Mouse (Mus musculus) C2C12 (cell line): ENCODE data around the gene Znrd1as.

Source experiments
- CTCF ChIP-seq: IDR thresholded peaks from one replicate; pipeline ENCODE4 v1.5.1; 2011; ENCODE audit not compliant: control insufficient read depth, insufficient read depth, insufficient read length
- MAX ChIP-seq: IDR thresholded peaks from one replicate; pipeline ENCODE4 v1.6.1; 2011; ENCODE audit warnings: mild to moderate bottlenecking, control low read depth
- USF1 ChIP-seq: IDR thresholded peaks from one replicate; pipeline ENCODE4 v1.6.1; 2011; ENCODE audit warnings: low read depth, mild to moderate bottlenecking, control low read depth, moderate library complexity

GRCm38 (mm10) chr17:36953062-36953461 is 5.3 kb upstream of the Znrd1as start:
- no peak for TF ChIP-seq CTCF
- TF ChIP-seq USF1, result no peak
- no peak for TF ChIP-seq MAX
